Mouse (Mus musculus): ENCODE data around the gene Pnmal1.

- TF ChIP-seq CTCF (IDR thresholded peaks at IDR 0.05; ENCODE audit: low read depth) (peak; percentile 26), EP300 (optimal IDR thresholded peaks at IDR 0.05) (peak; percentile 91)
Observed at GRCm38 (mm10) chr7:16924037-16924834, 35.2 kb upstream of the Pnmal1 start, which contains the start of gene Calm3.

All from stomach, postnatal 0 days (tissue).